Mouse (Mus musculus) stomach, postnatal 0 days (tissue): ENCODE measurements around the gene Hoxa5. TPM values are rescaled to one million over a fixed set of nuclear protein-coding genes. Genes with fewer than 3 reads are reported as not detected.

Source experiments
- ATAC-seq: fragments of 200-750 bp; cut with Nextera tagmentation; 2 replicates; pipeline ENCODE4 v1.8.0; 2017; ENCODE audit not compliant: low FRiP score, low TSS enrichment
- DNase-seq: peaks from one replicate; pipeline ENCODE4 v3.0.0-alpha.2; 2016; ENCODE audit warnings: low spot score
- H3K27ac ChIP-seq: fragments of 300-500 bp; sonication (generic); replicated peaks from 2 replicates; pipeline ENCODE4 v1.5.1; 2014; ENCODE audit warnings: mild to moderate bottlenecking, control low read depth
- H3K27me3 ChIP-seq: fragments of 300-500 bp; sonication (generic); 2 replicates; pipeline ENCODE4 v1.6.1; 2014; ENCODE audit warnings: low read length; ENCODE audit not compliant: control insufficient read depth, insufficient read depth
- H3K36me3 ChIP-seq: fragments of 300-500 bp; sonication (generic); 2 replicates; pipeline ENCODE4 v1.6.1; 2014; ENCODE audit warnings: low read length, mixed read lengths; ENCODE audit not compliant: control insufficient read depth, insufficient read depth
- H3K4me1 ChIP-seq: fragments of 300-500 bp; sonication (generic); replicated peaks from 2 replicates; pipeline ENCODE4 v1.6.1; 2014; ENCODE audit warnings: antibody characterized with exemption; ENCODE audit not compliant: control insufficient read depth, insufficient read depth
- H3K4me2 ChIP-seq: fragments of 300-500 bp; sonication (generic); replicated peaks from 2 replicates; pipeline ENCODE4 v1.6.1; 2014; ENCODE audit warnings: low read depth, mild to moderate bottlenecking, control low read depth, moderate library complexity
- H3K4me3 ChIP-seq: fragments of 300-500 bp; sonication (generic); 2 replicates; pipeline ENCODE4 v1.5.1; 2014; ENCODE audit warnings: low read depth, low read length, control low read depth
- H3K9ac ChIP-seq: fragments of 300-500 bp; sonication (generic); 2 replicates; pipeline ENCODE4 v1.6.1; 2014; ENCODE audit warnings: mild to moderate bottlenecking, low read length, control low read depth, mixed read lengths
- H3K9me3 ChIP-seq: fragments of 300-500 bp; sonication (generic); 2 replicates; pipeline ENCODE4 v1.6.1; 2016; ENCODE audit warnings: low read length; ENCODE audit not compliant: control insufficient read depth
- CTCF ChIP-seq: IDR thresholded peaks from 2 replicates; pipeline ENCODE4 v1.5.1; 2016; ENCODE audit warnings: antibody characterized with exemption, low read depth, mild to moderate bottlenecking, moderate library complexity
- EP300 ChIP-seq: optimal IDR thresholded peaks from 2 replicates; pipeline ENCODE3; 2016; ENCODE audit warnings: antibody characterized with exemption
- WGBS: fragments of 180-500 bp; shearing (Covaris S2); extraction: QIAGEN DNeasy Blood & Tissue Kit; methylation state at CpG from one replicate; pipeline ENCODE4 v1.1.7; 2014; 5-methylcytosine and 5-hydroxymethylcytosine counted together
- polyA plus RNA-seq: library from polyadenylated mRNA; unstranded; fragments of >200 nt; fragmentation: Nextera tagmentation; extraction: Ambion mirVana; gene quantifications from 2 replicates; pipeline ENCODE4 v1.2.1, GENCODE M21; 2015

The Hoxa5 gene
- polyA plus RNA-seq, 1 experiment from 2014 or later: 8.4 TPM

DNA sequence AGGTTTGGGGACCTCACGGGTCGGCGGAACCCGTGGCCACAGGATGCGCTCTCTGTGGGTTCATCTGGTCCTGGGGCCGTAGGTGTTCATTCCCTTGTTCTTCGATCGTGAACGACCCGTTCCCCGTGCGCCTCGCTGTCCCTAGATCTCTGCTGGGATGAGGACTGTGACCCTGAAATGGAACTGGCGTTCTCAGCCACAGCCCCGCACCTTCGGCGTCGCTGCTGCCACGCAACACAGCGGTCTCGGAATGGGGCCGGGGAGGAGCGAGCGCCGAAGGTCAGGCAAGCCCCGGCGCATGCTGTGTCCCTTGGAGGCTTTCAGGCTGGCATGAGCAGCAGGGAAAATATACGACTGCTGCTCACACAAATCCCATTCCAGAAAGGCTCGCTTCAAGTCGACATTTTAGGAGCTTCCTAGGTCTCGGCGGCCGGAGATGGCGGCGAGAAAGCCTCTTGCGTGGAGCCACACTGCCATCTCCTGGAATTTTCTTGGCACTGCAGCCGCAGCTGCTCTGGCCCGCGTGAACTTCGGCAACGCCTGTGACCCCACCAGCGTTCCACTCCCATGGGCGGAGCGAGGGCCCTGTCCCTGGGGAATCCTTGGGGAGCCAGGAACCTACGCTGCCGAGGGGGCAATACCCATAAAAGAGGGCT is 17.1 kb upstream of the Hoxa5 start, which contains the start of gene Hoxa7:
Gene Hoxa7 (minus strand): TSS at position 518 of the 656 bp plus-strand sequence.
- Histone ChIP-seq H3K9ac (peak within 1 kb of the TSS; percentile 67), H3K4me2 (peak within 1 kb of the TSS; percentile 88), H3K36me3 (no peaks in the 10 kb centered on the region), H3K4me1 (no peaks in the 10 kb centered on the region), H3K4me3 (peak within 1 kb of the TSS; percentile 58), H3K9me3 (no peaks in the 10 kb centered on the region), H3K27ac (peak within 1 kb of the TSS; percentile 58; the same call in 1 of the 2 replicates), H3K27me3 (peaks cover 35% of the 10 kb centered on the region; the same call in 1 of the 2 replicates)
- ATAC-seq (peak; percentile 56), DNase-seq (peak; percentile 86)
- 1% methylated on average over 46 of the region's 46 CpGs for WGBS
- TF ChIP-seq EP300 (no peak), CTCF (peak; percentile 98)

DNA sequence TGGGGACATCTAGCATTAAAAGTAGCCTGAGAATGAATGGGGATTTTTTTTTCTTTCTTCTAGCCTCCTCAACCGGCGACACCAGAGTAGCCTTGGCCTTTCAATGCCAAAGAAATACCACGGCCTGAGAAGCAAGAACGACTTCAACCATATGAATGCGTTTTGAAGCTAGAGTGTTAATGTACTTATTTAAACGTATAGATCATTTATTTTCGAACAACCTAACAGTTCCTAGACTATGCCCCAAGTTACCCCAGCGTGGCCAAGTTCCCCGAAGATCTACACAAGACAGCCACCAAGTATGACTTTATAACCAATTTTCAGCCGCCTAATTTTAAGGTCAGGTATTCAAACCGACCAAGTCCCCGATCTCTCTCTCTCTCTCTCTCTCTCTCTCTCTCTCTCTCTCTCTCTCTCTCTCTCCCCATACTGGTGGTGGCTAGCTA is 16.5 kb upstream of the Hoxa5 start:
- no peaks in the 10 kb centered on the region for H3K9me3 ChIP-seq
- TF ChIP-seq EP300 (no peak), CTCF (no peak)
- DNase-seq (no peak), ATAC-seq (no peak)
- H3K9ac ChIP-seq: peak overlapping the region; percentile 67
- no peaks in the 10 kb centered on the region for H3K4me1 ChIP-seq
- no peak overlapping the region for H3K27ac ChIP-seq
- no peaks in the 10 kb centered on the region for H3K36me3 ChIP-seq
- peak overlapping the region; percentile 88 for H3K4me2 ChIP-seq
- H3K27me3 ChIP-seq: peaks cover 33% of the 10 kb centered on the region; the same call in 1 of the 2 replicates
- WGBS: 28% methylated on average over 12 of the region's 12 CpGs
- peak overlapping the region; percentile 58 for H3K4me3 ChIP-seq

DNA sequence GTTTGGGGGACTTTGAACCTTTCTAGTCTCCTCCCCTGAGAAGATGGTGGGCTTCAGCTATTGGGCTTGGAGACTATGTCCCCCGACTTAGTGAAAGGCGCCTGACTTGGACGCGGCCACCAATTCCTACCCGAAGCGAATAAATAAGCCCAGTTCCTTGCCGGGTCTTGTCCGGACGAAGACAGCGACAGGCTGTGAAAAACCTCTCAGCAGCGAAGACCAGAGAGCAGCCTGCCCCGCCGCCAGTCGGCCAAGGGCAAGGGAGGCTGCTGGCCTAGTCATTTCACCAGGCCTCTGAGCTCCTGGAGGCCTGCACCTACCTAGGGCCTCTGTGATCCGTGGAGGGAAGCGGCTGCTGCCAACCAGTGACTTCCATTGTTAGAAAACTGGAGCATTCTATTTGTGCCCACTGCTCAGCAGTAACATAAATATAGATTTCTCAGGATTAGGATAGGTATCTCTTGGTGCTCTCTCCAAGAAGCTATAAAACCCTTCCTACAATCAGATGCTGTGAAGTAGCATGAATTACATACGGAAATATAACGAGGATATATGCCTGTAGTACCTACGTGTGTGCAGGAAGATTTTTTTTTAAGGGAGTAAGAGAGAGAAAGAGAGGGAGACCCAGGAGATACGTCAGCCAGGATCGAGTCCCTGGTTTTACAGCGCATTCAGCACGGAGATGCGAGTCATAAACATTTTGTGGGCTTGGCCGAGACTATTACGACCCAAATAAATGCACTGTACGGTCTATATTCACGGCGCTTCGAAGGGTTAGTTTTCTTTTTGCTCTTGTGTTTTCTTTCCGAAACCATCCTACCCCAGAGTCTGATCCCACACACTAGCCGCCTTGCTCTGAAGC is 15.8 kb upstream of the Hoxa5 start:
- H3K4me3 ChIP-seq: peak overlapping the region; percentile 58
- ATAC-seq: no peak

GRCm38 (mm10) chr6:52219234-52219942 is 15.0 kb upstream of the Hoxa5 start:
- 0 out of 2 replicates have a peak overlapping the region, but pooled peaks have one; percentile 58 for H3K4me3 ChIP-seq
- no peak overlapping the region for H3K9ac ChIP-seq
- no peaks in the 10 kb centered on the region for H3K9me3 ChIP-seq
- 51% methylated on average over 9 of the region's 9 CpGs for WGBS
- H3K27ac ChIP-seq: no peak overlapping the region
- ATAC-seq (no peak), DNase-seq (no peak)
- H3K27me3 ChIP-seq: peaks cover 37% of the 10 kb centered on the region; the same call in 1 of the 2 replicates
- no peak overlapping the region for H3K4me2 ChIP-seq
- no peaks in the 10 kb centered on the region for H3K4me1 ChIP-seq
- TF ChIP-seq EP300 (no peak), CTCF (no peak)
- no peaks in the 10 kb centered on the region for H3K36me3 ChIP-seq

More for the DNA sequence above, 15.8 kb upstream of the Hoxa5 start:
- peak overlapping the region; percentile 88 for H3K4me2 ChIP-seq
- no peaks in the 10 kb centered on the region for H3K4me1 ChIP-seq
- H3K27ac ChIP-seq: peak overlapping the region; percentile 36; the same call in 1 of the 2 replicates
- peaks cover 32% of the 10 kb centered on the region; the same call in 1 of the 2 replicates for H3K27me3 ChIP-seq
- H3K9ac ChIP-seq: no peak overlapping the region
- 46% methylated on average over 32 of the region's 32 CpGs for WGBS
- H3K36me3 ChIP-seq: no peaks in the 10 kb centered on the region
- no peak for TF ChIP-seq CTCF
- no peak for TF ChIP-seq EP300
- DNase-seq: no peak
- no peaks in the 10 kb centered on the region for H3K9me3 ChIP-seq

DNA sequence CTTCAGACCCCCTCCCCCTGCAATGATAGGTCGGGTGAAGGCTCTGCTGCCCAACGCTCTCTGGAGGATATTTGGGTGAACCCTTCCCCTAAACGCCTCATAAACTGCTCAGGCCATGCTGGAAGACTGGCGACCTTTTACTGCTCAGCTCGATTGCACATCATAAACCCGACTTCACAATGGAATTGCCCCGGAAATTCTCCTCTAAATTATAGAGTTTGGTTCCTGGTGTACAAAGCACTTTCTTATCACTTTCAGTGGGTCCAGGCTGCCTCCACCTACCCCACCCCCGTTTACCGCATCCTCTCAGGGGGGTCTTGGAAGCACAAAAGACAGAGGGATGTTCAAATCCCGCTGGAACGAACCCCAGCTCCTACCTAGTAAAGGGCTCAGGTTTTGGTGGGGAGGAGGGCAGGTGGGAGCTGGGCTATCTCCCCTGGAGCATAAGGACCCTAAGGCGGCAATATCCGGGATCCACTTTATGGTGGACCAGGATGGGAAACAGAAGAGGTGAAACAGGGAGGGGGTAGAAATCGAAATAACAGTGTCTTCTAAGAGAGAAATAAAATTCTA is 14.3 kb upstream of the Hoxa5 start:
- ATAC-seq (no peak), DNase-seq (no peak)
- H3K9ac ChIP-seq: no peak overlapping the region
- TF ChIP-seq EP300: no peak
- no peaks in the 10 kb centered on the region for H3K9me3 ChIP-seq
- no peak overlapping the region for H3K27ac ChIP-seq
- H3K4me2 ChIP-seq: peak overlapping the region; percentile 36; the same call in 1 of the 2 replicates
- no peaks in the 10 kb centered on the region for H3K4me1 ChIP-seq
- 24% methylated on average over 14 of the region's 14 CpGs for WGBS
- no peak overlapping the region for H3K4me3 ChIP-seq
- H3K36me3 ChIP-seq: no peaks in the 10 kb centered on the region
- H3K27me3 ChIP-seq: peaks cover 40% of the 10 kb centered on the region; the same call in 1 of the 2 replicates
